Mouse (Mus musculus) ovary, postnatal 14 days (tissue): ENCODE results near the gene Gm21976.
A peak's percentile ranks its signal among the peaks of the same experiment; 100 is the strongest.

Experiments
- DNase-seq: peaks from one replicate; pipeline ENCODE4 v3.0.0; 2022; ENCODE audit warnings: low spot score

Gm21976 gene

GRCm38 (mm10) chr13:98354871-98355558, 75.3 kb downstream of the Gm21976 start:
- DNase-seq: peak; percentile 13

- DNase-seq: peak; percentile 19
These were observed 75.9 kb downstream of the Gm21976 start for GRCm38 (mm10) chr13:98355559-98356111.

DNA sequence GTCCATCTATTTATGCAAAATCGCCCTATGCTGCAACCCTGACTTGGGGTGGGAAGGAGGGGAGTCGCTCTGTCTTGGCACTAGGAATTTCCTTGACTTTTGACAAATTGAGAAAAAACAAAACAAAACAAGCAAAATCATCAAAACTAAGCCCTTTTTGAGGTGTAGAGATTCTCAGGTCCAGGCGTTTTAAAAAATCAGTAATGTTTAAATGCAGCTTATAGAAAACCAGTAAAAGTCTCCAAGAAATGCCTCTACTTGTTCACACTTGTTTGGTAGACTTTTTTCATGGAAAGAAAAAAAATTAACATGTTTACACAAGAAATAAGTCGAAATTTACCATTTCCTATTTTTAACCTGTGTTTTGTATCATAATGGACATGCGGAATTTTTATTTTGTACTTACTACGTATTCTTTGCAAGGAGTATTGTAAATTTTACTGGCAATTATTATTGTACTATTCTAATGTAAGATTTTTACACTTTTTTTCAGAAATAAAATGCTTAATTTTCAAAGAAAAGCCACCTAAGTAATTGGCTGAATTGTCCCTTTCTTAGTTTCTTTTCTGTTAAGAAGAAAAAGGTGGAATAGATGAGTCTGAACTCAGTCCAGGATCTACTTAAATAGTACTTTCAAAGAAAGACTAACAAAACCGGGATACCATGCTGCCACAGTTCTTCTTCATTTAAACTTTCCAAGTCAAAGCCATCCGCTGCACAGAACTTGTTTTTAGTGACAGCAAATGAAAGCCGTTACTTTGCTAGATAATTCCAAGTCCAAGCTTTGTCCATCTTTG, 76.7 kb downstream of the Gm21976 start:
- no peak for DNase-seq
